Mouse (Mus musculus) telencephalon, adult 2 months (tissue): ENCODE measurements around the gene Etnk1.
"Not testable (repeated sequence)": the region's sequence is repeated elsewhere in the genome, so short reads cannot be mapped to it uniquely, and the experiment has no call there.

ENCODE experiments used
- DNase-seq: peaks from one replicate; pipeline ENCODE4 v3.0.0-alpha.2; 2011; ENCODE audit warnings: low read depth, low spot score

Gene Etnk1

DNA sequence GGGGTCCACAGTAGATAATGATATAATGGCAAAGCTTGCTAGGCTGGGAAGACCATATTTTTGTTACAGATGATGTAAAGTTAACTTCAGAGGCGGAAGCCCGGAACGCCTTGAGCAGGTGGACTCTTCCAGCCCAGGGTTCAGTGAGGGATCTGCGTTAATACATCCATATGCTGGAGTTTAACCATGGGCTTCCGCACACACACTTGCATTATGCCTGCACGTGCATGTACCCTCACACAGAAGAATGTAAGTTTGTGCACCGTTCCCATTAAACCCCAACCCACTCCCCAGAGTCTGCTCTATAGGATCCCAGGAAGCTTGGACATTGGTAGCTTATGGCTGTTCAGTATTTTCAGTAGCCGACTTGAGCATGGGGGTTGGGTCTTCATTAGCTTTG is 4.0 kb downstream of the Etnk1 start:
- DNase-seq, result no peak

DNA sequence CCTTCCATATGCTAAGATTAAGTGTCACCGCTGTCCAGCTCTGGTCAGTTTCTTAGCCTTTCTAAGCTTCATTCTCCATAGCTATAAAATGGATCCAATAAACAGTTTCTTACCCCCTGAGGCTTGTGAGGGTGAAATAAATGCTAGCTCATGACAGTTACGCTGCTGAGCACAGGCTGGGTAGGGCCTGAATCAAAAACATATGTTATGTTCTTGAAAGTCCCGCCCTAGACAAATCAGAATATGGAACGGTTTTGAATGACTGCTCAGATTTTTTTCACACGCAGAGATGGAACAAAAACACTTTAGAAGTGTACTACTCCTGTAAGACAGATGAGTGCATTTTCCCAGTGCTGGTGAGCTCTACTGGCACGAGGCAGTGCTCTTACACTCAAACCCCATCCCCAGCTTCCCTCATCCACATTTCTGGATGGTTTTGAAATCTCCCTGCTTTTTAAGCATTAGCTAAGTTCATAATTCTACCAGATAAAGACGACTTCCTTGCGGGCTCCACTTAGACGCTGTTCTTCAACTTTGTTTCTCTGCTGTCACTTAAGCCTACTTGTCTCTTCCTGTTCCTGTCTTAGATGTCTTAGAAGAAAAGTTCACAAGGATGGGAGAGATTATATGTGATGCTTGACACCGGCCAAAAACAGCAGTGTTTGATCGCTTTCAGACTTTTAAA is 4.9 kb downstream of the Etnk1 start:
- no peak for DNase-seq

DNA sequence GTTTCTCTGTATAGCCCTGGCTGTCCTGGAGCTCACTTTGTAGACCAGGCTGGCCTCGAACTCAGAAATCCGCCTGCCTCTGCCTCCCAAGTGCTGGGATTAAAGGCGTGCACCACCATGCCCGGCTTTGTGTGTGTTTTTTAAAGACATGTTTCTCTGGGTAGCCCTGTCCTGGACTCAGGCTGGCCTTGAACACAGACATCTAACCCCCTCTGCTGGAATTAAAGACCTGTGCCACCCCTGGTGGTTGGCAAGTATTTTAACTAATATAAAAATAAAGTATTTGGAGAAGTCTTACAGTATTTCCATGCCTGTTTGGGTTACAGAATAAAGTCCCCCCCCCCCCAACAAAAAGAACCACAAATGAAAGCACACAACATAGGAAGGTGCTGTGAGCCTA is 5.7 kb downstream of the Etnk1 start:
- DNase-seq, result not testable (repeated sequence)

DNA sequence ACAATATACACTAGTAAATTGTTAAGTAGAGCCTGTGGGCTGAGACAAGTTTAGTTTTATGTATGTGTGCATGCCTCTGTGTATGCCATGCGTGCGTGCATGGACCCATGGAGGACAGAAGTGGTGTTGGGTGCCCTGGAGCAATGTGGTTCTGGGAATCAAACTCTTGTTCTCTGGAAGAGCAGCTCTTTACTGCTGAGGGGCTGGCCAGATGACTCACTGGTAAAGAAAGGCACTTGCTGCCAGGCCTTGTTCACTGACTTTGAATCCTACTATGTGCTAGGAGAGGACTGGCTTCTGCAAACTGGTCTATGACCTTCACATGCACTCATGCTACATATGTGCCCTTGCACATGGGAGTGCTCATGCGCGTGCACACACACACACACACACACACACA is 7.2 kb downstream of the Etnk1 start:
- DNase-seq, result no peak

DNA sequence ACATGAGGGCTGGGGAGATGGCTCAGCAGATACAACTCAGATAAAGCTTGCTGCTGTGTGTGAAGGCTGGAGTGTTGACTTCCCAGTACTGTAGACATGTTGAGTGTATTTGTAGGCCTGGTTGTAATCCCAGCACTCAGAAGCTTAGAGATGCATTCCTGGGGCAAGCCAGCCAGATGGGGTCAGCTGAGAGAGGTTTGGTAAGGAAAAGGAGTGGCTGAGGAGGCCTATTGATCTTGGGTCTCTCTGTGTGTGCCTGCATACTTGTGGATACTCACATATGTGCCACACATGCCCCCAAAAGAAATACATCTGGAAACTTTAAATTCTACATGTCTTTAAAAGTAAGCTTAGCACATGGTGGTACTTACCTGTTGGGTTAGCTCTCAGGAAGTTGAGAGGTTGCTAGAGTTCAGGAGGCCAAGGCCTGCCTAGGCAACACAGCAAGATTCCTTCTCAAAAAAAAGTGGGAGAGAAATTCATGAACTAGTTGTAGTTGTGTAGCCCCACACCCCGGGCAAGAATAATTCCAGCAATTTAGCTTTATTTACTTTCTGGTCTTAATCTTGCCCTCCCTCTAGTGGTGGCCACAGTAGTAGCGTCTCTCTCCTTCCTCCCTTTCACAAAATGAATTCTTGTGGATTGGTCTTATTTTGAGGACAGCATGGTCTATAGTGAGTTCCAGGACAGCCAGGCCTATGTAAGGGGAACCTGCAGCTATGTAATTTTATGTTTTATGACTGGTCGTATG is 8.1 kb downstream of the Etnk1 start:
- no peak for DNase-seq

DNA sequence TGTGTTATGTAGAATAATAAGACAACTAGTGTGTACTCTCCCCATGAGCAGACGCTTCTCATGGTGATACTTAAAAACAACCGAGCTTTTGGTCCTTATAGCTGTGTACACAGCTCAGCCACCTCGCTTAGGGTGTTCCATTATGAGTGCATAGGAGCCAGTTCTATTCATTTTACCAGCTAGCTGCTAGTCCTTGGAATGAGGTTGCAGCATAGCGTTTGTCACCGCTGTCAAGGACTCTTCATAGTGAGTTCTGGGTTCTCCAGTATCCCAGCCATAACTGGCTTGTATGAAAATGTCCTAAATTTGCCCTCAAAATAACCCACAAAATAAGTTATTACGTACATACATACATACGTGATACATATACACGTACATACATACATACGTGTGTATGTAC is 9.1 kb downstream of the Etnk1 start:
- no peak for DNase-seq

DNA sequence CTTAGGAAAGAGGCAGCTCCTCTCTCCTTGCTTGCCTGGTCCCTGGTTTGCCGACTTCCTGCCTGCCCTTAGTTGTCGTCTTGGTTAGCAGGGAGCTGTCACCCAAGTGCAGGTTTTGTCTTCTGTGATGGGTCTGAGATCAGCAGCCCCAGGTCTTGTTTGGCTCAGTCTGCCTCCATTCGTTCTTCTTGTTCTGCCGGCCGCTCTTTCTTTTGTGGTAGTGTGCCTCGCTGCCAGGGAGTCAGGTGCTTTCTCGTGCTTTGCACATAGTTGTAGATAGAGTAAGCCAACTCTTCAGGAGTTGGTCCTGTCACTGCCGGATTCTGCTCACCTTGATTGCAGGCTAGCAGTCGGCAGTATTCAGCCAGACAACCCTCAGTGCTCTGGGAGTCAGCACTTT is 9.6 kb downstream of the Etnk1 start:
- DNase-seq, result no peak

DNA sequence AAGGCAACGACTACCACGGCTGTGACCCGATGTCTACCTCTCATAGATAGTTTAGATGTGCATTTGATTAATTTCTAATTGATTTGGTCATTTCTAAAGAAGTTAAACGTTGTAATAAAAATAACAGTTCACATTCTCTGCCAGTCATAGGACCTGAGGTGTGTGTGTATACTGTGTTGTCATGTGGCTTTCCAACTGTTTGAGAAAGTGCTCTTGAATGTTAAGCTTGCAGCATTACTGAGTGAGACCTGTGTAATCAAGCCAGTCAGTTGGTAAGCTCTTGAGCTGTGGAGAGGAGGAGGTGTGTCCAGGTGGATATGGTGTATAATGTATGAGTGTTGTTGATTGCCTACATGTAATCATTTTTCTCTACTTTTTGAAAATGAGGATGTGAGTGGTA is 12.2 kb downstream of the Etnk1 start:
- DNase-seq, result no peak

DNA sequence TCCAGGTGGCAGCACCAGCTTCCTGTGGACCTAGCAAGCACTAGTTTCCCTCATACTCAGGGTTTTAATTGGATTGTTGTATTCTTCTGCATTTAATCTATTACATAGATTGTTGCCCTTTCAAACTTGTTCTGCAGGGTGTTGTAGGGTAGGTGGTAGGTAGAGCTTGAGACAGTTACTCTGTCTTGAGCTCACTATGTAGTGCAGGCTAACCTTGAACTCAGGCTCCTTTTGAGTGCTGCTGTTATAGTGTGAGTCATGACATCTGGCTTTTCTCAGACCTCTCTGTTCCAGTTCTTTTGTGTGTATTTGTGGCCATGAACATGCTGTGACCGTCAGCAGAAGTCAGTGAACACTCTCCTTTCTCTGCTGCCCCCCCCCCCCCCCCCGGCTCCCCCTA is 12.7 kb downstream of the Etnk1 start:
- DNase-seq, result no peak

DNA sequence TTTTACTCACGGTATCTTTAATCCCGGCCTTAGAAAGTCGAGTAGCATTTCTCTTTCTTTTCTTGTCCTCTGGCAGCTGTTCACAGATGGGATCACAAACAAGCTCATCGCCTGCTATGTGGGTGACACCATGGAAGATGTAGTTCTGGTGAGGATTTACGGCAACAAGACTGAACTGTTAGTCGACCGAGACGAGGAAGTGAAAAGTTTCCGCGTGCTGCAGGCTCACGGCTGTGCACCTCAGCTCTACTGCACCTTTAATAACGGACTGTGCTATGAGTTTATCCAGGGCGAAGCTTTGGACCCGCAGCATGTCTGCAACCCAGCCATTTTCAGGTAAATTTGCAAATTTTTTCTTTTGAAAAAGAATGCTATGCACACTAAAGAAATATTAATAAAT is 13.5 kb downstream of the Etnk1 start:
- no peak for DNase-seq

DNA sequence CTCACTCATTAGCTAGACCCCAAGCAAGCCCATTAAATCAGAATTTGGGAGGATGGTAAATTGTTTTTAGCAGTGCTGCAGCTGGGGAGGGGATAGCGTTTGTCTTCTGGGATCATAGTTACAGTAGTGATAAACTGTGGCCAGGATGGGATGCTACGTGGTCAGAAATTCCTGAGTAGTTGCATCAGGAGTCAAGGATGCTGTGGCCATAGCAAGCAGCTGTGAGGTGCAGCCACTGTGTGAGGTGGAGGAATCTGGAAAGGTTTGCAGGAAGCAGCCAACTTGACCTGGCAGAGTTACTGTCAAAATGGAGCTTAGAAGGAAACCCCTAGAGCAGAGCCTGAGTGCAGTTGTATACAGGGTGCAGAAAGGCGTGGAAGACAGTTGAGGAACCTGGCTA is 17.1 kb downstream of the Etnk1 start:
- DNase-seq, result no peak

DNA sequence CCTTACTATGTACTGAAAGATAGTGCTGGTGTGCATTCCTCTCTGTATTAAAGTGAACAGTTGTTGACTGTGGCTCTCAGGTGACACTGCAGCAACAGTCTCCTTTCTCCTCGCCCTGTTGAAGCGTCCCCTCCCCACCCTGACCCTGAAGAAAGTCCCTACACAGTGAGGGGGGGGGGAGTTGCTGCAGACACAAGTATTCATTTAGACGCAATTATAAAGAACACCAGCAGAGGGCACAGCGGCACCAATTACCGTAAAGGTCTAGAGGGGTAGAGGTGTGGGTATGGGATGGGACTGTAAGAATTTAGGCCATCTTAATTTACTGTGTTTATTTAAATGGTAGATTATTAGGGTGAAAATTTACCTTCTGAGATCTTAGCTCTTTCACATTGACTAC is 17.7 kb downstream of the Etnk1 start:
- no peak for DNase-seq

DNA sequence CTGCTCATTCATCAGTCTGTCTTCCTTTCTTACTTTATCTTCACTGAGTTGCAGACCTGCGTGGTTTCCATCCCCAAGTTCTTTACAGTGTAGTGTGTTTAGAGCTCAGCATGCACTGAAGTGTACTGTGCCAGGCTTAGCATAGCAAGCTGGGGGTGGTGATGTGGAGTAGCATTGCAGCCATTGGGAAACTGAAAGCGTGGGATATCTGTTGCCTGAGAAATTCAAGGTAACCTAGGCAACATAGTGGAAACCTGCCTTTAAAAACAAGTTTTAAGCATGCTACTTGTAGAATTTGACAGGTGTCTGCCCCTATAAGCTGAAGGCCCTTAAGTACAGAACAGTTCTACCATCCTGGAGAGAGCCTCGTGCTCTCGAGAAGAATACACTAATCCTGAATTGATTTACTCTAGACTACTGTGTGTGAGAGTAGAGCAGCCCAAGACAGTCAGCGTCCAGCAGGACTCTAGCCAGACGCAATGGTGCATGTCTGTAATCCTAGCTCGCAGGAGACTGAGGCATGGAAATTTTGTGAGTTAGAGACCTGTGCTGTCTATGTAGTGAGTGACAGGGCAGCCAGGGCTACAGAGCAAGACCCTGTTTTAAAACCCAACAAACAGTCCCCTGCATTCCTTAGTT is 23.9 kb downstream of the Etnk1 start:
- DNase-seq, result peak; percentile 69

DNA sequence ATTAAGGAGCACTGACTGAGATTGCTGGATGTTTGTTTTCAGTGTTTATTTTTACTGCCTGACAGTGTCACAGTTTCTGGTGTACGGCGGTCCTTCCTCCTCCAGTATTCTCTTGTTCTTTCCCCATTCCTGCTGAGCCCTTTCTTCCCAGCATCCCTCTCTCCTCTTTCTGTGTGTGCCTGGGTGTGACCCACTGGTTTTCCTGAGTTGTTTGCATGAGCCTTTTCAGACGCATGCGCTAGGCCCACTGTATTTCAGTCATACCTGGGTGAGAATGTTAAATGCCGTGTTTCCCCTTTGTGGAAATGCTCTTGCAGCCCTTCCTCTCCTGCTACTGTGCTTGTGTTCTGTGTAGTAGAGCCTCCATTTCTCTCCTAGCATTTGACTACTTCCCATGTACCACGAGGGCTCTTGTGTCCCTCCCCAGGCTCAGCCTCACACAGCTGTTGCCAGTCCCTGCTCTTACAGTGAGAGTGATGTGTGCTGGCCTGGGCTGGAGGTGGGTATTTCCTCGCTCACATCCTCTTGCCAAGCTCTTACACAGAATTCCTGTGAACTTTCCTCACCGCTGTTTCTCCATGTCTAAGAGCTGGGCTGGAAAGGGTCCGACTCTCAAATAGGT is 24.6 kb downstream of the Etnk1 start:
- DNase-seq, result no peak

DNA sequence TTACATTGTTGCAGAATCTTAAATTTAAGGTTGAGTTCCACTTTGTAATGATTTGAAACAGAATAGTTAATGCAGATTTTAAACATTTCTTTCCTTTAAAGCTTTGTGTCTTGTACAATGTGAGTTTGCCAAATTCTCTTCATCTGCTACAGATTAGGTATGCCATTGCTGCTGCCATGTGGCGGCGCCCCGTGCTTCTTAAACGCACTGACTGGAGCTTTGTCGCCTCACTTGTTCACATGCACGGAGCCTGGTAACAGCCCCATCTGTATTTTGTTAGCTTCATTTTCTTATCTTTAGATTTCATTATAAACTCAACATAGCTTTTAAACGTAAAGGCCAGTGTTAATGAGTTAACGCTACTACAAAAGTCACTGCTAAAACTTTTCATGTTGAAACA is 25.7 kb downstream of the Etnk1 start:
- no peak for DNase-seq

DNA sequence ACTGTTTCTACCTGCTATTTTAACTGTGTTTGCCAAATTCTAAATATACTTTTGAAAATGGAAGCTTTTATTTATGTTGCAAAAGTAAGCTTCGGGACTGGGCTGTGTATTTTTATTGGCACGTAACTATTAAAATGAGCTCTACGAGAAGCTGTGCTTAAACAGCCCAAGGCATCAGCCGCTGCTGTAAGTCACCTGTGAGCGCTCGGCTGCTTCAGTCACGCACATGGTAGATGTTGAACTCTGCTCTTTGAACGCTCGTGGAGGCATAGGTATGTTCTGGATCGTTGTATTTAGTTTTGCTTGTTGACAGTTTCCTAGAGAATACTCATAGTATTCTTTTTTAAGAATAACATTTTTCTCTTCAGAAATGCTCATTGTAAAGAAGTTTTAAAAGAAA is 26.1 kb downstream of the Etnk1 start:
- DNase-seq, result no peak

DNA sequence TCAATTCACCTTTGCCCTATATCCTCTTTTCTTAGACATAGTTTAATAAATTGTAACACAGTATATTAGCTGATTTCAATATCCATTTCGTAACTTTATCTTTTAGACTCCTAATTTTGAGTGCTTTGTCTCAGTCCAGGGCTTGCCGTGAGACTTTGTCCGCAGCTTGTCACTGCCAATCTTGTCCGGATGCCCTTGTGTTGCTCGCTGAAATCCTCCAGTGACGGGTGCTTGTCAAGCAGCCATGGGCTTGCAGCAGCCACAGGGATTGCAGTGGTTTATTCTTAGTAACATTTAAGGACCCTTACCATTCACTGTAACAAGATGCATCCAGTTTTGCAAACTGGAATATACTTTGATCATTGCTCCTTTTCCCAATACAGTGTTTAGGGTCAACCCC is 26.6 kb downstream of the Etnk1 start:
- no peak for DNase-seq

DNA sequence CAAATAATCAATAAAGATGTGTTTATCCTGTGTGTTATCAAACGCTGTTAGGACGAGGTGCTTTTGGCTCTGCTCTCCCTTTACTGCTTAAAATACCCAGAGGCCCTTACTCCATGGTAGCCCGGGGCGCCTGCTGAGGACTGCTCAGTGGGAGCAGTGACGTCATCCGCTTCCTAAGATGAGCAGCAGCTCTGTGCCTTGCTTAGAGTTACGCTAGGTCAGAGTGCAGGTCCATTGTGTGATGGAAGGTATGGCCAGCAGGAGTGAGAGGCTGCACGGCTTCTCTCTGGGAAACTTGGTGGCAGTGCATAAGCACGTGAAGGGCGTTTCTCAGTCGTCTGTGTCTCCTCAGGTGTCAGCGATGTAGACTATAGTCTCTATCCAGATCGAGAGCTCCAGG is 30.0 kb downstream of the Etnk1 start:
- DNase-seq, result no peak

DNA sequence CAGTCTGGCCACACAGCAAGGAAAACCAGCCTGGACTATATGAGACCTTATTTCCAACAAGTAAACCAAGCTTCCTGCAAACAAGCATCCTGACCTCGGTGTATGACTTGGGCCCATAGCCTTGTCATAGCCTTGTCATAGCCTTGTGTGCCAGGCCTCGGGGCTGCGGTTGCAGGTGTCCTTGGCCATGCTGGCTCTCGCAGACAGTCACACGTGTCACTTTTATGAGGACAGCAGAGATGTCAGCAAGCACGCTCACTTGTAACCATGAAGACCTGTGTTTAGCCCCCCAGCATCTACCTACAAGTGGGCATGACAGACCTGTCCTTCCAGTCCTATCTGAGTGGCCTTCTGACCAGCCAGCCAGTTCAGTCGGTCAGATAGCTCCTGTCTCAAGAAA is 31.4 kb downstream of the Etnk1 start:
- DNase-seq, result no peak

DNA sequence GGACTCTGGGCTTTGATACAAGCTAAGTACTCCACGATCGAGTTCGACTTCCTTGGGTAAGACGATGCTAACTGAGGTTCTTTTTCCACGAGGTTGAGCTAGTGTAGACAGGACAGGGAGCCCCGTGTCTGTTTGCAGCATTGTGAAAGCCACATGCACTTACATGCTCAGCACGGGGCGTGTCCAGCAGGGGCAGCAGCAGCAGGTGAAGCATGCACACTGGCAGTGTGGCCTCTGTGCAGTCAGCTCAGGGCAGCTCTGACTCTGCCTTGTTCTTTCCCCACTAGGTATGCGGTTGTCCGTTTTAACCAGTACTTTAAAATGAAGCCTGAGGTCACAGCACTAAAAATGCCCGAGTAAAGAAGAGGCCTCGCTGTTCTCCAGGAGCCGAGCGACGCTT is 36.1 kb downstream of the Etnk1 start:
- no peak for DNase-seq

DNA sequence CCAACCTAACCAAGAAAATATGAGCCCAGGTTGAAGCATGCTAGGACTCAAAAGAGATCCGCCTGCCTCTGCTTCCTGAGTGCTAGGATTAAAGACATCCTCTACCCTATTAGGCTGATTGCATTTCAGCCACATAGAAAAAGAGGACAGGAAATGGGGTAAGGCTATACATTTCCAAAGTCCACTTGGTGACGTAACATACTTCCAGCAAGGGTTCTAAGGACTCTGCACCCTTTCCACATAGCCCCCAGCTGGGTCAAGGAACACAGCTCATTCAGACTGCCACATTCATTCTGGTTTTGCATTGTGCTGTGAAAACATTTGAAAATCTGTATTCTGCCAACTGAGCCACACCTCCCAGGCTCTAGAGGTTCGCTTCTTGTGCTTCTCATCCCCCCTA is 41.9 kb downstream of the Etnk1 start:
- no peak for DNase-seq

DNA sequence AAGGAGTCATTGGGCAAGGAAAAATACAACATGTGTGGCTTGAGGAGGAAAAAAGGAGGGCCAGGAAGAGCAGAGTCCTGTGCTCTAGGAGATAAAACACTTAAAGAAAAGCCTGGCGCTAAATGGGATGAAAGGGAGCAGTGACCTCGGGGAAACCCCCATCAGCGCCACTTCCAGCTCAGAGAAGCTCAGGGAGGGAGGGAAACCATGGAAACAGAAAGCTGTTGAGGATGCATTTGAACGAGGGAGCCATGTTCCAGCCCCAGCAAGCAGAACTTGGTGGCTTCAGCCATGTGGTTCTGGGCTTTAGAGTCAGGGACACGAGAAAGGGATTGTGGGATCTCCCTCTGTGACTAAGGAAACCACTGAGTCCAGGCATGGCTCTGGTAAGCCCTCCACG is 45.7 kb downstream of the Etnk1 start:
- no peak for DNase-seq

DNA sequence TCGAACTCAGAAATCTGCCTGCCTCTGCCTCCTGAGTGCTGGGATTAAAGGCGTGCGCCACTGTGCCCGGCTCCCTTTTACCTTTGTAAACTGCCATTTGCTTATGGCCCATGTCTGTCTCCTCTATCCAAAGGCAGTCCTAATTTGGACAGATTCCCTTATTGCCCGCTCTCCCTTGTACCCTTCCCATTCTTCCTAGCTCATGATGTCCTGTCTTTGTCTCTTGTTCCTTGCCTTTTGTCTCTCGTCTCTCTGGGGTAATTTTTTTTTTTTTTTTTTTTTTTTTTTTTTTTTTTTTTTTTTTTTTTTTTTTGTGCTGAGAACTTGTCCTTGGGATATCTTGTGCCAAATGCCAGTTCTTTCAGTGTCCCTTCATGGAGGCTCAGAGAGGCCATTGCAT is 46.4 kb downstream of the Etnk1 start:
- DNase-seq, result no peak
